Mouse (Mus musculus) MEL-GATA-1-ER (cell line): ENCODE data around the gene Mical3.
"Not testable (repeated sequence)": the region's sequence is repeated elsewhere in the genome, so short reads cannot be mapped to it uniquely, and the experiment has no call there.

Experiments
- DNase-seq: peaks from one replicate; pipeline ENCODE4 v3.0.0-alpha.2; 2012; ENCODE audit warnings: low read depth; ENCODE audit errors: extremely low read depth

Gene Mical3

GRCm38 (mm10) chr6:120937999-120938608 is 192.7 kb downstream of the Mical3 start:
- no peak for DNase-seq

GRCm38 (mm10) chr6:120937104-120937617 is 193.6 kb downstream of the Mical3 start:
- no peak for DNase-seq

GRCm38 (mm10) chr6:120934176-120934575 is 196.6 kb downstream of the Mical3 start:
- no peak for DNase-seq

- no peak for DNase-seq
Measured at GRCm38 (mm10) chr6:120933670-120934069, 197.1 kb downstream of the Mical3 start.

- DNase-seq: no peak
Measured at GRCm38 (mm10) chr6:120932597-120932996, 198.2 kb downstream of the Mical3 start.

GRCm38 (mm10) chr6:120930450-120931306 is 200.1 kb downstream of the Mical3 start:
- DNase-seq: no peak

- no peak for DNase-seq
Measured at GRCm38 (mm10) chr6:120929421-120929820, 201.4 kb downstream of the Mical3 start.

- DNase-seq: no peak
Measured at GRCm38 (mm10) chr6:120927765-120928164, 203.0 kb downstream of the Mical3 start.

- no peak for DNase-seq
Measured at GRCm38 (mm10) chr6:120926880-120927279, 203.9 kb downstream of the Mical3 start.

GRCm38 (mm10) chr6:120924791-120925321 is 205.9 kb downstream of the Mical3 start:
- not testable (repeated sequence) for DNase-seq

GRCm38 (mm10) chr6:120917975-120918374 is 212.8 kb downstream of the Mical3 start:
- no peak for DNase-seq

- not testable (repeated sequence) for DNase-seq
Measured at GRCm38 (mm10) chr6:120916972-120917881, 213.6 kb downstream of the Mical3 start.

GRCm38 (mm10) chr6:120916074-120916971 is 214.5 kb downstream of the Mical3 start, which contains the start of gene Bid:
Bid (minus strand) TSS chr6:120916853.
- peak; percentile 67 for DNase-seq

GRCm38 (mm10) chr6:120915649-120915975 is 215.2 kb downstream of the Mical3 start:
- no peak for DNase-seq

- peak; percentile 68 for DNase-seq
Measured at GRCm38 (mm10) chr6:120914911-120915648, 215.7 kb downstream of the Mical3 start.

- peak; percentile 60 for DNase-seq
Measured at GRCm38 (mm10) chr6:120914533-120914910, 216.3 kb downstream of the Mical3 start.

GRCm38 (mm10) chr6:120913783-120914182 is 217.0 kb downstream of the Mical3 start:
- no peak for DNase-seq

GRCm38 (mm10) chr6:120912931-120913330 is 217.9 kb downstream of the Mical3 start:
- DNase-seq: no peak

- DNase-seq: no peak
Measured at GRCm38 (mm10) chr6:120911213-120912007, 219.4 kb downstream of the Mical3 start.
